Mouse (Mus musculus) heart, adult 11 months (tissue): ENCODE data around the gene Ghrl.
A peak's percentile ranks its signal among the peaks of the same experiment; 100 is the strongest.

Source experiments
- DNase-seq: peaks from one replicate; pipeline ENCODE4 v3.0.0; 2022

Ghrl gene

DNA sequence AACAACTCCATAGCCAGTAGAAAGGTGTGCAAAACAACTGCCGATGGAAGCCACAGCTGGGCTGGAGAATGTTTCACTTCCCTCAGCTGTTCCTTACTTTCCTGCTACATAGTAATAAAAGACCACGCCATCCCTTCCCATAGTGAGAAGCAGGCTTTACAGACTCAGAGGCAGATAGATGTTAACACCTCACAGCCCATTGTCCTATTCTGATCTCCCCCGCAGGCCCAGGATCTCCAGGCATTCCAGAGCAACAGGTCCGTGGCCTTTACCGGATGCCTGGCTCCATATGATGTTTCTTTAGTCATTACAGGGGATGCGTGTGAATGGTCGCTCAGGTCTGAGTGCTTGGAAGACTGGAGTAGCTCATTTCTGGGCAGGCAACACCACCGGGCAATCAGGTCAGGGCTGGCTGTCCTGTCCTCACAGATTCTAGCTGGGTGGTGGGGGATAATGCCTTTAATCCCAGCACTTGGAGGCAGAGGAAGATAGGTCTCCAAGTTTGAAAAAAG is 52.0 kb downstream of the Ghrl start:
- DNase-seq, result peak; percentile 92
